Mouse (Mus musculus): Measurements from ENCODE around the gene Eepd1.
A peak's percentile ranks its signal among the peaks of the same experiment; 100 is the strongest.

Eepd1 gene

DNA sequence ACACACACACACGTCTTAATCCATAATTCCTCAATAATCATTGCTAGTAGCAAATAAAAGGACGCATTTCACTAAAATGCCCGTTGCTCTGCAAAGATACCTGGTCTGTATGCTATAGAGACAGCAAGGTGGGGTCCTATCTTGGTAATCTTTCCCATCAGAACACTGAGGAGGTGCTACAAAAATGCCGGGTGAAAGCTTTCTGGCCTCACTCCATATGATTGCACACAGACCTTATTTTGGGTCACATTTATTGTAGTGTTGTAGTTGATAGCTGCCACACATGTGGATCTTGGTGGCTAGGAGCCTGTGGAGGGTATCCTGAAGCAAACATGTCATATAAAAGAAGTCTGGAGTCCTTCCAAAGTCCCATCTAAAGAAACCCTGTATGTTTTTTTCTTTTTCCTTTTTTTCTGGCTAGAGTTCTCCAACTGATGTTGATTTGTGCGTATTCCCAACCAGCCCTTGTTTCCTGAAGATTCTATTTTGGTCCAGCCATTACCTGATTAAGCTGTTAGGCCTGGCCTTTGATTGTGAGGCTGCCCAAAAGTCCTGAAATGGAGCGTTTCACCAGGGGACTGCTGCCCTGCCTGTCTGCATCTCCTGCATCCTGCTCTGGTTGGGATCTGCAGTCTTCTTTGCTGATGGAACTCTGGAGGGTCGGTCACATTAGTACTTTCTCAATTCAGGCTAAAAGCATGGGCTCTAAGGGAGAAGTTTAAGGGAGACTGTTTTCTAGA is 8.0 kb downstream of the Eepd1 start:
- DNase-seq (ENCODE audit: low spot score), result no peak

DNA sequence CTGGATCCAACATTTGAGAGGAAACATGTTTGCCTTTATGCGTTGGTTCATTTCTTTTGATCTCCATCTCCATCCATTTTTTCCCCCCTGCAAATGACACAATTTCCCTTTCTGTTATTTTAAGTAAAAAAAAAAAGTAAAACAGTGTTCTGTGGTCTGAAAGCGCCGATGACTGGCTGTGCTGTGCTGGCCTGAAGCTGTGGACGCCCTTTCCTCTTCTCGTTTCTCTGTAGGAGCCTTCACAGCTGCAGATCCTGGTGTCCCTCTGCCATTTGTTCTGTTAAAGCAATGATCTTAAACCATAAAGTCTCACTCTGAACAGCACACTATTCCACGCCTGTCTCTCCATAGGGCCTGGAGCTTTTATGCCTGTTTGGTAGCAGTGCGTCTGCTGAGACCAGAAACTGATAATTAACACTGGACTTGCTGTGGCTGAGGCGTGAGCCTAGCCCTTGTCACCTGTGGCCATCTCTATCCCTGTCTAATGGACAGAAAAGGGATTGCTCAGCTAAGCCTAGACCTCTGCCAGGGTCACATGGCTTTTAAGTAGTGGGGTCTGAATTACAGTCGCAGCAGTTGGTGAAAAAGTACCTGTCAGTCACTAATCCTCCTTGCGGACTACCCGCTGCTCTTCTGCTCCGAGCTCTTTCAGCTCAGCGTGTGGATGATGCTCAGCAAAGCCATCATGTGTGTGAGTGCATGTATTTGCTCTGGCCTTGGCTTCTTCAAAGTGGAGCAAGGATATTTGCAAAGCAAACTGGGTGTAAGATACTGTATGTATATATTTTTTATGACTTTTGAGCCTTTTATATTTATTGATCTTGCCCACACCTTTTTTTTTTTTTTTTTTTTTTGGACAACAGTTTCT is 9.2 kb downstream of the Eepd1 start:
- no peak for DNase-seq (ENCODE audit: low spot score)

DNA sequence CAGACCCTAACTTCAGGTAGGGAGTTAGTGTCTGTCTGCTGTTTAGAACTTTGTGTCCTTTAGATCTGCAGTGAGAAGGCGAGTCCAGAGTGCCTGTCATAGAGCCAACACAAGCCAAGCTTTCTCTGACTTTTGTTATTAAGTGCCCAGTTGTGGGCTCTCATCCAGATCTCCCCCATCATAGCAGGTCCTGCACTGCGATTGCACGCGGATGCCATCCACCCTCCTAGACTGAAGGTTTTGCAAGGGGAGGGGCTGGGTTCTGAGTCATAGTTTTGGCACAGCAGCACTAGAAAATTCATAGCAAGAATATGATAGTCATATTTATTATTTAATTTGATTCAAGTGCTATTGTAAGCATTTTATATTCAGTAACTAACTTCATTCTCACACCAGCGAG is 12.6 kb downstream of the Eepd1 start:
- DNase-seq (ENCODE audit: low spot score), result no peak

DNA sequence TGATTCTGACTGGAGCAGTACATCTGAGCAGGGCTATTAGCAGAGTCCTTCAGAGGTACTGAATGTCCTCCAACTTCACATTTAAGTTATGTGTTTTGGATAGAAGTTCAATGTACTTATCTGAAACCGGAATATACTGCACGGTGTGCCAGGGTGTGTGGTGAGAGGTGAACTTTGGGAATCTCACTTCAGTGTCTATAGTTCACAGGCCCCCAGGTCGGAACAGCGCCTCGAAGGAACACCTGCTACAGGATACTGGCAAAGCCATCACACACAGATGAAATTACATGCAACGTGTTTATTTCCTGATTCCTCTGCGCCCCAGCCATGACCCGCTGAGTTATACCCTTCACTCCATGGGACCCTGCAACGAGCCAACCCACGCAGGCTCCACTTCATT is 14.3 kb downstream of the Eepd1 start:
- DNase-seq (ENCODE audit: low spot score), result no peak

DNA sequence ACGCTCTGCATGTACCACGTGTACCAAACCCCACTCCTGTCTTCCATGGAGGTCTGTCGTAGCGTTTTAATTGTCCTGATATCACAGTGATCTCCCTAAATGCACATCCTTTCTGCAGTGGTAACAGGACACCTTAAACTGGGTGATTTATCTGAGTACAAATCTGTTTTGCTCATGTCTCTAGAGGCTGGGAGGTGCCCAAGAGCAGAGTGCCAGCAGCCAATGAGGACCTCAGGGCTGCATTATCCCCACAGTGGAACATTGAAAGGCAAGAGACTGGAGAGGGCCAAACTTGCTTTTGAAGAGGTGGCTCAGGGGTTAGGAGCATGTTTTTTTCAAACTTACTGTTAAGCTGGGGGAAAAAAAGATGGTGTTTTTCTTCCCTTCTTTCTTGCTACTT is 14.8 kb downstream of the Eepd1 start:
- no peak for DNase-seq (ENCODE audit: low spot score)

DNA sequence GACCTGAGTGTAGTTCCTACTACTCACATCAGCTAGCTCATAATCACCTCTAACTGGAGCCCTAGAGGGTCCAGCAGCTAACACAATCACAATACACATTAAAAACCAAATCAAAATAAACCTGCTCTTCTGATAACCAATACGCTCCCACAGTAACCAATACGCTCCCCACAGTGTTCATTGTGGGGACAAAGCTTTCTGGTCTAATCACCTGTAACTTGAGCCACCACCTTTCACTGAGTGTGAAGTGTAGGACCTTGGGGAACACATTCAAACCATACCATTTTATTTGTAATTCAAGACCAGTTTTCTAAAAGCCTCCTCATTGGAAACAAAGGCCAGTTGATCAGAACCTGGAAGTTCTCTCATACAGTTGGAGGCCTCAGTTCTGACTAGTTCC is 15.4 kb downstream of the Eepd1 start:
- DNase-seq (ENCODE audit: low spot score), result no peak

DNA sequence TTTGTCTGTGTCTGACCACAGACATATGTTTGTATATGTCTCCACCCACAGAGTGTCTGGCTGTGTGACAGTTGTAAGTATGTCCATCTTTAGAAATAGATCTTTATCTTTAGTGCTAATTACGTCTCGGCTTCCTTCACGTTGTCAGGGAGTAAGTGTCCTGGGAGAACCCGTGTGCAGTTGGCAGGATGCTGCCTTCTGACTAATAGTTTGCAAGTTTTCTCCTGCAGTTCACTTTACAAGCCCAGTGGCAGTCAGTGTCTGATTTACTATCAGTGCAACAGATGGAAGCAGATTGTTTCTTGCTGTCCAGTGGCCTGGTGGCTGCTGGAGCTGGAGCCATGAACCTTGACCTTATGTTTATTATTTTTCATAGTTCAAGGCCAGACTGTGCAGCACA is 17.4 kb downstream of the Eepd1 start:
- no peak for DNase-seq (ENCODE audit: low spot score)

DNA sequence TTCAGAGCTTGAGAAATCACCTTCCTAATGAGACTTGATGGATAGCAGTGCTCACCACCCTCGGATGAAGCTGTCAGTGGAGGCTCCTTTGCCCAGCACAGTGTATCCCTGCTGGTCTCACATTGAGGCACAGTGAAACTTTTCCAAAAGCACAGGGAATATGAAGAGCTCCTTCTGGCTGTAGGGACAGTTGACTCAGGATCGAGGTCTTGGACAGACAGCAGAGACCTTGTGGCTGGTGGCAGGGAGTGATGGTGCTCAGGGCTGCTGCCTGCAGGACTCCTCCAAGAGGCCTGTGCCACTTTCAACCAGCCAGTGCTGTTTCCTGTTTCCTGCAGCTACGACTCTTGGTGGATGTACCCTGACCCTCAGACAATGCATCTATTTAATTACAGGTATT is 18.0 kb downstream of the Eepd1 start:
- no peak for DNase-seq (ENCODE audit: low spot score)

DNA sequence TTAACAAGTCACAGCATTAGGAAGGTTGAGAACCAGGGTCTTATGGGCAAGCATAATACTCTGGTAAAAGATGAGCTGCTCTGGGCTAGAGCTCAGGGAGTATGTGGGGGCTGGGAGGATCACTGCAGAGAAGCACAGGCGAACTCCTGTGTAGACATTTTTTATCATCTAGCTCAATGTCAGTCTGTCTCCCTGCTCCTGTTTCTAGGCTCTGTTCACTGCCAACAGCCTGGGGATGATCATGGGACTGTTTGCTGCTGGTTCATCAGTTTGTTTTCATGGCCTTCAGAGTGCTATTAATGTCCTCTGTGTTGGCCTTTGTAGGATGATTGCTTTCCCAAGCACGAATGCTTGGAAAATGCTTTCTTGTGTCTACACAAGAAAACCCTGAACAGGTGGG is 18.7 kb downstream of the Eepd1 start:
- DNase-seq (ENCODE audit: low spot score), result no peak

DNA sequence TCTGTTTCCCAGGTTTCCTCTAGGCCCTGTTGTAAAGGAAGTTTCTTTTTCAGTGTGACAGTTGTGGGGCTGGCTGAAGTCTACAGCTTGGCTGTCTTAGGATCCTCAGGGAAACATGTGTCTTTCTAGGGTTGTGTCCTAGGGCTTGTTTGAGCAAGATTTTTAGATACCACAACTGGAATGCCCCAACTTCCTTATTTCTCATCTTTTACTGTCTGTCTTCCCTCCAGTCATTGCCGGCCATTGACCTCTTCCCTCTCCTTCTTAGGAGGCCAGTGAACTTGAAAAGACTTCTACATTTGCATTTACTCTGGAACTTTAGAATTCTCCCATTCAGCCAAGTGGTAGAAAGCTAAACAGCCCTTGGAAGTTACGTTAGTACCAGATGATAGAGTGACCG is 27.5 kb downstream of the Eepd1 start:
- no peak for DNase-seq (ENCODE audit: low spot score)

DNA sequence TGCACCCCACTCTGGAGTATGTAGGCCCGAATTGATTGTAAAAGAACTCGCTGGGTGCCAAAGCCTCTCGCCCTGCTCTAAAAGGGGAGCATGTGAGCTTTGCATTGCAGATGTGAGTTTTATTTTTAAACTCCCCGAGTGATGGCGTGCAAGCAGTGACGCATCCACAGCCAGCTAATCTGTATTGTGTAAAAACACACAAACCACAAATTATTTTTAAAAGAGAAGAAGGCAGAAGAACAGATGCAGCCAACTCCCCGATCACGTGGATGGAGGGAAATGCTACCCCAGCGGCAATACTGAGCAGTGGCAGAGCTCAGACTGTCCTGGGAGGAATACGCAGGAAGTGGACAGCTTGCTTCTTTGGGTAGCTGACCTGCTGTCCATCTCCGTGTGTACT is 29.2 kb downstream of the Eepd1 start:
- DNase-seq (ENCODE audit: low spot score), result peak; percentile 65

DNA sequence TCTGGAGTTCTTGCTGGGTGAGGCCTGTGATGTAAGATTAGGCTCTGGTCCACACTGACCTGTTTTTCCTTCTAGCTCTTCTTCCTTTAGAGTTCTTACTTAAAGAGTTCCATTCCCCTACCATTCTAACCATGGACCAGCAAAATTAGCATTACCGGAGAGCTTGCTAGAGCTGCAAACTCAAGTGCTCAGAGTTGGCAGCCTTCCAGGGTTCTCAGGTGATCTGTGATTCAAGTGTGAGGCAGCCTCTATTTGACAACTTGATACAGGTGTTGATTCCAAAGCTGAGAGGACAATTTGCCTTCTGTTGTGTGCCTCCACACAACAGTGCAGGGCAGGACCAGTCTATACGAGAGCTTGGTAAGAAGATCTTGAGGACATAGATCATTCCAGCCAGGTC is 31.7 kb downstream of the Eepd1 start:
- peak; percentile 37 for DNase-seq (ENCODE audit: low spot score)

DNA sequence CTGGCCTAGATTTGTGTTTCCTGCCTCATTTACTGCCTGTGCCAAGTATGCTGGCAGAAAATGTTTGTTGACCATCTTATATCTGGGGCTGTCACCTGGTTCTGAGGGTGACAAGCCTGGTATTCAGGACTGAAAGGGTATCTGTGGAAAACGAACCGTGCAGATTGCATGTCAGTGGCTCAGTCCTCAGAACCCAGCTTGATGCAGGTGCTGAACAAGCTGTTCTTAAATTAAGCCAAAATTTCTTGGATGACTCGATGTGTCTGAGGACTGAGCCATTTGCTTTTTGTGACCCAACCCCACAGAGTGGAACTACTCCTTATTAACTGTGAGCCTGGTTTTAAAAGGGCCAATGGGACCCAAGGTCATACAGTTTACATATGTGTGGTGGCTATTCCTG is 32.2 kb downstream of the Eepd1 start:
- no peak for DNase-seq (ENCODE audit: low spot score)

DNA sequence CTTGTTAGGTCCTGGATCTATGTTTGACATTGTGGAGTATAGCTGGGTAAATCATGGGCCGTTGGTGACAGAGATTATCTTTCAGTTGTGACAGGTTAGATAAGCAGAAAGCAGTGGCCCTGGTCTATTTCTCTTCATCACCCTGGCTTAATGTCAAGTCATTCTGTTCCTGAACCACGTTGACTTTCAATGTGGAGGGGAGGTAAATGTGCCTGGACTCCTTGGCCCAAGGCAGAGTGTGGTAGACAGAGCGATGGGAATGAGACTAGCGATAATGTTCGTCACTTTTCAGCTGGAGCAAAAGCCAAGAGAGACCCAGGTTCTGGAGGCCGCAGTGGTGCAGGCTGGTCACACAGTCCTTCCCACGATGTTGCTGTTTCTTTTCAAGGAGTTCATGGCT is 35.3 kb downstream of the Eepd1 start:
- DNase-seq (ENCODE audit: low spot score), result no peak

DNA sequence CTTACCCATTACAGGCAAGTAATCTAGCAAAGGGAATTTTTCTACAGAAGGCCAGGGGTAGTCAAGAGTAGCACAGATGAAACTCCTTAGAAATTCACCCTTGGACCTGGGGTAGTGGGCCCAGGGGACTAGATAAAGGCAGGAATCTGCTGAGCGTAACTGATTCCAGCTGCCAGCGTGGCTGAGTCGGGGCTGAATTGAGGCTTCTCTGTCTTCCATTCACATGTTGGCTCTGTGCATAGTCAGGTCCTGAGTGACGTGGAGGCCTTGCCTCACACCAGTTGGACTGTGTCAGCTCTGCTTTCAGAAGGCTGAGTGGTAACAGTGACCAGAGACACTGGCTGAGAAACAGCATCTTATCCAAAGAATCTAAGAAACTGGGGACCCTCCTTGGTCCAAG is 36.6 kb downstream of the Eepd1 start:
- no peak for DNase-seq (ENCODE audit: low spot score)

DNA sequence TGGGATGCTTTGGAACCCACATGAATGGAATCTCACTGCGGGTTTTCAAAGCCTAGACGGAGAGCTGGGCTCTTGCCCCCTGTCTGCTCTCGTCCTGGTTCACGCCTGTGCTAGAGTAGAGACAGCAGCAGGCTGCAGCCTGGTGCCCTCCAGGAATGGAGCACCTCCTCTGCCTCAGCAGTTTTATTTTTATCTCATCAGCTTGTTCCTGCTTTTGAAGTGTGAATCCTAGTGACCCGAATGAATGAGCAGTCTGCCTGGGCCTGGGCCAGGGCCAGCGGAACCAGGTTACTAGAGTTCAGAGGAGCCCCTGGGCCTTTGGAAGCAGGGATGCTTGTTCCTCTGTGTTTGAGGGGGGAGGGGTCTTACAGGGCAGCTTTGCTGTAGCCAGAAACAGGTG is 37.8 kb downstream of the Eepd1 start:
- no peak for DNase-seq (ENCODE audit: low spot score)

DNA sequence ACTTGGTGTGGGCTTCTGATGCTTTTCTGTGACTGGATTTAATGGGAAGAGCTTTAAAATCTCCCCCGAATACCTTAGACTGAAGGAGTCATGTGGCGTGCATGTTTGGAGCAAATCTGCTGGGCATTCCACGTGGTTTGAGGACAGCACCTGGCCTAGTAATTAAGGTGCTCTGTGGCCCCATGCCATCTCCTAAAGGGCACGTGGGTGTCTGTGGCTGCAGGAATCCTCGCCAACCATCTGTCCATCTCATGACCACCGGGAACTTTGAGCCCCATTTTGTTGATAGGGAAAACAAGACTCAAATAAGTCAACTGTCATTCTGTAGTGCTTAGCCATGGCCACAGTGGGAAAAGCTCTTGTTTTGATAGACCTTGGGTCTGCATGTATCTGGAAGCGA is 39.5 kb downstream of the Eepd1 start:
- DNase-seq (ENCODE audit: low spot score), result no peak

DNA sequence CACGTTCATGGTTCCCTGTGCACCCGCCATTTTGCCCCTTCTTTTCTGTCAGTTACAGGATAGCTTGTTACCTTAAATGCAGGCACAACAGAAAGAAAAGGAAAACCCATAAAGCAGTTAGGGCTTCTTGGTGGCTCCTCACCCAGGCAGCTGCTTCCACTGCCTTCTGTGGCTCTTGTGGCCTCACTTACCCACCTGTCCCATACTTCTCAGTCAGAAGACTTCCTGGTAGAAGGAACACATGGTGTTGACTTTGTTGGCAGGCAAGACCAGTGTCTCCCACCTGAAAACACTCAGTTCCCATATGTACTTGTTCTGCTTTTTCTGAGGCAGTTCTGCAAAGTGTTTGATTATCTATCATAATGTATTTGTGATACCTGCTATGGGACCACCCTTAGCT is 40.5 kb downstream of the Eepd1 start:
- DNase-seq (ENCODE audit: low spot score), result no peak

DNA sequence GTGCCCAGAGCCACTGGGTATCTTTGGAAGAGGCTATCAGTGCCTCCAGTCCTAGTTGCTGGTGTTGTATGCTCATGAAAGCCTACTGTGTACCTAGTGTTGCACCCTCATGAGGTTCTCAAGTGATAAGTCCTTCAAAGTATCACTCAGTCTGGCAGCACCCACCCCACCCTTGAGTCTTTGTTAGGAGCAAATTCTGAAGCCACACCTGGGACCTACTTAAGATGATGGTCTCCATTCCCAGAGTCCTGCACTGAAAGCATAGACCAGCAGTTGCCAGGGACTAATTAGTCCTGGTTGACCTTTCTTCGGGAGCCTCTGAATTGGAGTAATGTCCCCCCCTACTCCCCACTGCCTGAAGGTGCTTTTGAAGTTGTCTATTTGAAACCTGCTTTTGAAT is 45.2 kb downstream of the Eepd1 start:
- no peak for DNase-seq (ENCODE audit: low spot score)

DNA sequence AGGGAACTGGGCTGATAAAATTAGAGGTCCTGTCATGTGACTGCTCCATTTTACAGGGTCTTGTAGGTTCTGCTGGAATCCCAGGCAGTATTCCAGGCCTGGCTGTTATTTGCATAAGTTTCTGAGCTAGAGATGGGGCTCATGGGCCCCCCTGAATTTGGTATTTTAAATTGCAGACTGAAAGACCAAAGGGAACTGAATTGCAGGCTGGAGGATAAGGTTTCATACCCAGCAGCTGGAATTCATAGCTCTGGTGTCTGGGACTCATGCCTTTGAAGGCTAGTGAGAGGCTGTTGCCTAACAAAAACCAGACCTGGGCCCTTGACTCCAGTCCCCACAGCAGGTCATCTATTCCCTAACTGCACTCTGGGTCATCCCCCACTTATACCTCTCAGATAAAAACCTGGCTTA is 45.6 kb downstream of the Eepd1 start:
- no peak for DNase-seq (ENCODE audit: low spot score)

DNA sequence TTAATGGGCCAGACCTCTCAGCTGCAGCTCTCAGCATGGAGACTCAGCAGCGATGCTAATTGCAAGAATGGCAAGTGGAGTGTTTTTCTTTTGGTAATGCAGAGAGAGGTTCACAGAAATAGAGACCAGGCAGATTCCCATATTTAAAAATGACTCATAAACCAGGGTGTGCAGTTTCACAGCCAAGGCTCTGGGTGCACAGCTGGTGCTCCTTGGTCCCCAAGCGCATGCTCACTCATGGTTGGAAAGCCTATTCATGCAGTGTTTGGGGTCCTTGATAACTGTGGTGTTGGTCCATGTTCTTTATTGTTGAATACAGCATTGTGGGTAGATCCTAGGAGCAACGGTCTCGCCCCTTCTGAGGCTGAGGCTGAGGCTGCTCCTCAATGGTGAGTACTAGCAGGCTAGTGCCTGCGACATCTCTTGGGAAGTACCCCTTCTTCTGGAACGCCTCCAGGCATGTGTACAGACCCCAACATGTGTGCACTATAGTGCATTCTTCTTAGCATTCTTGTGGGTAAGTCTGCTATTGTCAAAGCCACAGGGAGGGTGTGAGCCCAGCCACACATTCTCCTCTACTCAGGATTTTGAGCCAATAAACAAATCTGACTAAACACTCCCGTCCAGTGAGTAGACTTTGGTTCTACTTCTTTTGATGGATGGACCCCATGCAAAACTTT is 46.2 kb downstream of the Eepd1 start:
- no peak for DNase-seq (ENCODE audit: low spot score)

DNA sequence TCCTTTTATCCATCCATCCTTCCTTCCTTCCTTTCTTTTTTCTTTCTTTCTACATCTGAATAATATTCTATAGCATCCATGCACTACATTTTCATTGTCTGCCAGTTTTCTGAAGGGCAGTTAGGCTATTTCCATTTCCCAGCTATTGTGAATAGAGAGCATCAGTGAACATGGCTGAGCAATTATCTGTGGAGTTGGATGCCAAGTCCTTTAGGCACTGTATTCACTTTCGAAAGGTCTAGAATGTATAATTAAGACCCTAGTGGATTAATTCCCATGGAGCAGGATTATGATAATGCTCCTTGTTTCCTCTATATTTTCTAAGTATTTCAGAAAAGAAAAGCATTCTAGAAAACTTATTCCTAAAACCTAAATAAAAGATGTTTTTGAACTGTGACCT is 50.3 kb downstream of the Eepd1 start:
- no peak for DNase-seq (ENCODE audit: low spot score)

DNA sequence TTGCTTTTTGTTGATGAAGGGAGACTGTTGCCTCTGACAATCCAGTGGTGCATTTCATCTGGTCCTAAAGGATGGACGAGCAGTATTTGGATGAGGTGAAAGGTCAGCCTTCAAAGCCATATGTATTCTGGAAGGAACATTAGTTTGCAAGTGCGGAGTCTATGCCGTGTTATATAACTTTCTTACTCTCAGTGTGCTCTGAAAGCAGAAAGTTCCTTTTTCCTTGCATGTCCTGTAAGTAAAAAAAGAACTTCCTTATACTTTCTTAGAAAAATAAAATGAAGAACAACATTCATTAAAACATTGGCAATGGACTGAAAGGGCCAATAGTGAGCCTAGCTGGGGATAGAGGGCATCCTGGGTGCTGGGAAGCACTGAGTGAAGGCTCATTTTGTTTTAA is 50.8 kb downstream of the Eepd1 start:
- DNase-seq (ENCODE audit: low spot score), result no peak

Measured in layer of hippocampus, adult 11-12 months (tissue).